Mouse (Mus musculus) hindbrain, embryonic 15.5 days (tissue): ENCODE measurements at regions not wholly inside any gene's neighbourhood (a gene's known extent, or its start where the extent isn't known, plus 50 kb on each side); places are given as distances from the start of the nearest gene placed in this dataset.

ENCODE experiments used
- ATAC-seq: fragments of 200-750 bp; cut with Nextera tagmentation; 2 replicates; pipeline ENCODE4 v1.8.0; 2017; ENCODE audit warnings: low read depth, moderate number of reproducible peaks, moderate TSS enrichment; ENCODE audit not compliant: low FRiP score
- H3K27ac ChIP-seq: fragments of 300-500 bp; sonication (generic); replicated peaks from 2 replicates; pipeline ENCODE4 v1.5.1; 2015; ENCODE audit warnings: mild to moderate bottlenecking, inconsistent platforms
- H3K27me3 ChIP-seq: fragments of 300-500 bp; sonication (generic); 2 replicates; pipeline ENCODE4 v1.6.1; 2015; ENCODE audit warnings: control low read depth, inconsistent platforms
- H3K36me3 ChIP-seq: fragments of 300-500 bp; sonication (generic); 2 replicates; pipeline ENCODE4 v1.6.1; 2015; ENCODE audit warnings: control low read depth, inconsistent platforms
- H3K4me1 ChIP-seq: fragments of 300-500 bp; sonication (generic); replicated peaks from 2 replicates; pipeline ENCODE4 v1.6.1; 2015; ENCODE audit warnings: control low read depth, inconsistent platforms
- H3K4me2 ChIP-seq: fragments of 300-500 bp; sonication (generic); 2 replicates; pipeline ENCODE4 v1.6.1; 2015; ENCODE audit warnings: moderate library complexity, mild to moderate bottlenecking, inconsistent platforms
- H3K4me3 ChIP-seq: fragments of 300-500 bp; sonication (generic); 2 replicates; pipeline ENCODE4 v1.5.1; 2015; ENCODE audit warnings: mild to moderate bottlenecking, inconsistent platforms
- H3K9ac ChIP-seq: fragments of 300-500 bp; sonication (generic); 2 replicates; pipeline ENCODE4 v1.6.1; 2015; ENCODE audit warnings: inconsistent platforms
- H3K9me3 ChIP-seq: fragments of 300-500 bp; sonication (generic); 2 replicates; pipeline ENCODE4 v1.6.1; 2016; ENCODE audit warnings: control low read depth, inconsistent platforms
- WGBS: fragments of 180-500 bp; shearing (Covaris S2); methylation state at CpG from one replicate; pipeline ENCODE4 v1.1.7; 2015; 5-methylcytosine and 5-hydroxymethylcytosine counted together

GRCm38 (mm10) chr1:111754263-111754857 lies 110.4 kb downstream of the Dsel start:
- Histone ChIP-seq H3K9me3 (no peaks in the 10 kb centered on the region), H3K9ac (0 out of 2 replicates have a peak overlapping the region, but pooled peaks have one; percentile 16), H3K27me3 (no peaks in the 10 kb centered on the region), H3K36me3 (no peaks in the 10 kb centered on the region), H3K4me1 (0 out of 2 replicates have a peak, but pooled peaks cover 3% of the 10 kb centered on the region), H3K27ac (no peak overlapping the region), H3K4me2 (peak overlapping the region; percentile 58), H3K4me3 (peak overlapping the region; percentile 30)
- 9% methylated on average over 17 of the region's 20 CpGs for WGBS
- ATAC-seq: no peak
